Mouse (Mus musculus): ENCODE results near the gene Sept9. TPM values are rescaled to one million over a fixed set of nuclear protein-coding genes. Genes with fewer than 3 reads are reported as not detected.

Sept9 gene
- polyA plus RNA-seq, 1 experiment from 2014 or later, result 96.5 TPM

- Histone ChIP-seq H3K27ac (peak overlapping the region; percentile 21; the same call in 1 of the 2 replicates), H3K9ac (0 out of 2 replicates have a peak overlapping the region, but pooled peaks have one; percentile 3), H3K27me3 (ENCODE audit: control insufficient read depth, insufficient read depth, low read length) (no peaks in the 10 kb centered on the region), H3K9me3 (ENCODE audit: control insufficient read depth, low read length) (no peaks in the 10 kb centered on the region), H3K36me3 (replicated peaks; ENCODE audit: control insufficient read depth, insufficient read depth) (no peaks in the 10 kb centered on the region), H3K4me3 (replicated peaks; ENCODE audit: low read length) (no peak overlapping the region), H3K4me2 (replicated peaks) (no peak overlapping the region), H3K4me1 (replicated peaks; ENCODE audit: control insufficient read depth, insufficient read depth, low read length) (peaks cover 21% of the 10 kb centered on the region)
- 55% methylated on average over 14 of the region's 14 CpGs for WGBS
- ATAC-seq (ENCODE audit: low FRiP score), result peak; percentile 51; the same call in 1 of the 2 replicates
- no peak for DNase-seq (ENCODE audit: low spot score)
These were observed 97.2 kb downstream of the Sept9 start for GRCm38 (mm10) chr11:117296500-117297189.

DNA sequence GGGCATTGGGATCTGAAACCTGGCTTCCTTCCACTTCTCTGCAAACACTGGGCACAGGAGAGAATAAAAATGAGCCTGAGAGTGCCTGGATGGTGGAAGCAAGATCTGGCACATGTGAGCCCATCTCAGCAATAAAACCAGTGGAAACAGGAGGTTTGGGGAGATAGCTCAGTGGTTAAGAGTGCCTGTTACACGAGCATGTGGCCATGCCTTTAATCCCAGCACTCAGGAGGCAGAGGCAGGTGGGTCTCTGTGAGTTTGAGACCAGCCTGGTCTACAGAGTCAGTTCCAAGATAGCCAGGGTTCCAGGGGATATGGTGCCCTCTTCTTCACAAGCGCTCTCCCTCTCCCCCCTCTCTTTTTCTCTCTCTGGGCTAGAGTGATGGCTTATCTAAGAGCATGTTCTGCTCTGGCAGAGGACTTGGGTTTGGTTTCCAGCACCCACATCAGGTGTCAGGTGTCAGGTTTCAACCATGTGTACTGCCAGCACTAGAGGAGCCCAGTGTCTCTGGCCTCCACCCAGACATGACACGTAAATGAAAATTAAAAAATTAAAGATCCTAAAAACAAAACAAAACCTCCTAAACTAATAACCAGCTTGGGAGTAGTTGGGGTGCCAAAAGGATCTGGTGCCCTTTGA, 97.8 kb downstream of the Sept9 start:
- Histone ChIP-seq H3K27me3 (ENCODE audit: control insufficient read depth, insufficient read depth, low read length) (no peaks in the 10 kb centered on the region), H3K9ac (no peak overlapping the region), H3K4me1 (replicated peaks; ENCODE audit: control insufficient read depth, insufficient read depth, low read length) (peaks cover 21% of the 10 kb centered on the region), H3K9me3 (ENCODE audit: control insufficient read depth, low read length) (no peaks in the 10 kb centered on the region), H3K36me3 (replicated peaks; ENCODE audit: control insufficient read depth, insufficient read depth) (no peaks in the 10 kb centered on the region), H3K4me2 (replicated peaks) (no peak overlapping the region), H3K4me3 (replicated peaks; ENCODE audit: low read length) (no peak overlapping the region), H3K27ac (no peak overlapping the region)
- ATAC-seq (ENCODE audit: low FRiP score), result no peak
- WGBS, result 93% methylated on average over 3 of the region's 3 CpGs
- no peak for DNase-seq (ENCODE audit: low spot score)

- Histone ChIP-seq H3K9me3 (ENCODE audit: control insufficient read depth, low read length) (no peaks in the 10 kb centered on the region), H3K27ac (no peak overlapping the region), H3K36me3 (replicated peaks; ENCODE audit: control insufficient read depth, insufficient read depth) (no peaks in the 10 kb centered on the region), H3K4me1 (replicated peaks; ENCODE audit: control insufficient read depth, insufficient read depth, low read length) (peaks cover 17% of the 10 kb centered on the region), H3K4me2 (replicated peaks) (no peak overlapping the region), H3K27me3 (ENCODE audit: control insufficient read depth, insufficient read depth, low read length) (no peaks in the 10 kb centered on the region), H3K4me3 (replicated peaks; ENCODE audit: low read length) (no peak overlapping the region), H3K9ac (no peak overlapping the region)
- ATAC-seq (ENCODE audit: low FRiP score) (no peak), DNase-seq (ENCODE audit: low spot score) (no peak)
- WGBS, result 98% methylated on average over 6 of the region's 6 CpGs
These were observed 100.3 kb downstream of the Sept9 start for GRCm38 (mm10) chr11:117299741-117300140.

GRCm38 (mm10) chr11:117300809-117301208, 101.3 kb downstream of the Sept9 start:
- no peaks in the 10 kb centered on the region for H3K36me3 ChIP-seq (replicated peaks; ENCODE audit: control insufficient read depth, insufficient read depth)
- no peak overlapping the region for H3K9ac ChIP-seq
- H3K27ac ChIP-seq, result no peak overlapping the region
- H3K27me3 ChIP-seq (ENCODE audit: control insufficient read depth, insufficient read depth, low read length), result no peaks in the 10 kb centered on the region
- ATAC-seq (ENCODE audit: low FRiP score) (no peak), DNase-seq (ENCODE audit: low spot score) (no peak)
- H3K4me1 ChIP-seq (replicated peaks; ENCODE audit: control insufficient read depth, insufficient read depth, low read length), result peaks cover 8% of the 10 kb centered on the region; the same call in 1 of the 2 replicates
- WGBS, result 90% methylated on average over 4 of the region's 4 CpGs
- H3K4me2 ChIP-seq (replicated peaks), result no peak overlapping the region
- H3K4me3 ChIP-seq (replicated peaks; ENCODE audit: low read length), result no peak overlapping the region
- H3K9me3 ChIP-seq (ENCODE audit: control insufficient read depth, low read length), result no peaks in the 10 kb centered on the region

DNA sequence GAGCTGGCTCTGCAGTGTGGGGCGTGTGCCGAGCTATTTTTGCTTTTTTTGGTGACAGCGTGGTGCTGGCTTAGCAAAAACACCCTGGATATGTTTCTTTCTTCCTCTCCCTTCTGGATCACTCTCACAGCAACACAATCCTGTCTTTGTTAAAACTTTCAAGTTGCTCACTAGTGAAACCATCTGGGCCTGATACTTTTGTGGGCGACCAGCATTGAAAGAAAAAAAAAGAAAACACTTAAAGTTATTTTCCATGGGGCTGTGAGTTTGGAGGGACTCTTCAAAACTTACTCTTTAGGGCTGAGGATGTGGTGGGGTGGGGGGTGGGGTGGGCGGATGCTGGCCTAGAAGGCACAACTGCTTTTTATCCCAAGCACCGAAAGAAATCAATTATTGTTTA, 102.3 kb downstream of the Sept9 start:
- H3K4me1 ChIP-seq (replicated peaks; ENCODE audit: control insufficient read depth, insufficient read depth, low read length), result no peaks in the 10 kb centered on the region
- no peaks in the 10 kb centered on the region for H3K9me3 ChIP-seq (ENCODE audit: control insufficient read depth, low read length)
- no peak overlapping the region for H3K9ac ChIP-seq
- 72% methylated on average over 6 of the region's 6 CpGs for WGBS
- DNase-seq (ENCODE audit: low spot score) (no peak), ATAC-seq (ENCODE audit: low FRiP score) (no peak)
- no peak overlapping the region for H3K27ac ChIP-seq
- H3K4me3 ChIP-seq (replicated peaks; ENCODE audit: low read length), result no peak overlapping the region
- no peak overlapping the region for H3K4me2 ChIP-seq (replicated peaks)
- H3K36me3 ChIP-seq (replicated peaks; ENCODE audit: control insufficient read depth, insufficient read depth), result no peaks in the 10 kb centered on the region
- H3K27me3 ChIP-seq (ENCODE audit: control insufficient read depth, insufficient read depth, low read length), result no peaks in the 10 kb centered on the region

DNA sequence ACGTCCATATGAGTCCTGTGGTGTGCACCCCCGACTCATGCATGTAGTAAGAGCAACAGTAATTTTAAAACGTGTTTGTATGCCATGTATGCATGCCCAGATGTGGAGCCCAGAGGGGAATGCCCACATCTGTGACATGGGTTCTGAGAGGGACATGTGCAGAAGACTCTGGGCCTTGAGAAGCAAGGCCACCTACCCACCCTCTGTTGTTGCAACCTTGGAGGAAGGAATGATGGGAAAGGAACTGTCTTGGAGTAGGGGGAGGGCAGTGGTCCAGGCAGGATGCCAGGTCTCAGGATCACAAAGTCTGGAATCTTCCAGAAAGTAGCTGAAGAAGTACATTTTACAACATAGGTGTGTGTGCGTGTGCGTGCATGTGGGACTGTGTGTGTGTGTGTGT, 102.9 kb downstream of the Sept9 start:
- Histone ChIP-seq H3K4me3 (replicated peaks; ENCODE audit: low read length) (no peak overlapping the region), H3K4me1 (replicated peaks; ENCODE audit: control insufficient read depth, insufficient read depth, low read length) (0 out of 2 replicates have a peak, but pooled peaks cover under 1% of the 10 kb centered on the region), H3K4me2 (replicated peaks) (no peak overlapping the region), H3K27me3 (ENCODE audit: control insufficient read depth, insufficient read depth, low read length) (no peaks in the 10 kb centered on the region), H3K27ac (no peak overlapping the region), H3K36me3 (replicated peaks; ENCODE audit: control insufficient read depth, insufficient read depth) (no peaks in the 10 kb centered on the region), H3K9ac (no peak overlapping the region), H3K9me3 (ENCODE audit: control insufficient read depth, low read length) (no peaks in the 10 kb centered on the region)
- no peak for DNase-seq (ENCODE audit: low spot score)
- 92% methylated on average over 5 of the region's 5 CpGs for WGBS
- ATAC-seq (ENCODE audit: low FRiP score), result no peak

GRCm38 (mm10) chr11:117305509-117306188, 106.2 kb downstream of the Sept9 start:
- Histone ChIP-seq H3K36me3 (replicated peaks; ENCODE audit: control insufficient read depth, insufficient read depth) (no peaks in the 10 kb centered on the region), H3K9me3 (ENCODE audit: control insufficient read depth, low read length) (no peaks in the 10 kb centered on the region), H3K4me3 (replicated peaks; ENCODE audit: low read length) (no peak overlapping the region), H3K27me3 (ENCODE audit: control insufficient read depth, insufficient read depth, low read length) (no peaks in the 10 kb centered on the region), H3K9ac (no peak overlapping the region), H3K4me1 (replicated peaks; ENCODE audit: control insufficient read depth, insufficient read depth, low read length) (peaks cover 23% of the 10 kb centered on the region), H3K4me2 (replicated peaks) (no peak overlapping the region), H3K27ac (no peak overlapping the region)
- no peak for ATAC-seq (ENCODE audit: low FRiP score)
- no peak for DNase-seq (ENCODE audit: low spot score)
- 86% methylated on average over 7 of the region's 7 CpGs for WGBS

GRCm38 (mm10) chr11:117306311-117307088, 107.0 kb downstream of the Sept9 start:
- no peak for DNase-seq (ENCODE audit: low spot score)
- H3K36me3 ChIP-seq (replicated peaks; ENCODE audit: control insufficient read depth, insufficient read depth), result no peaks in the 10 kb centered on the region
- H3K4me1 ChIP-seq (replicated peaks; ENCODE audit: control insufficient read depth, insufficient read depth, low read length), result peaks cover 28% of the 10 kb centered on the region
- H3K4me2 ChIP-seq (replicated peaks), result no peak overlapping the region
- H3K27me3 ChIP-seq (ENCODE audit: control insufficient read depth, insufficient read depth, low read length), result no peaks in the 10 kb centered on the region
- no peaks in the 10 kb centered on the region for H3K9me3 ChIP-seq (ENCODE audit: control insufficient read depth, low read length)
- H3K9ac ChIP-seq, result no peak overlapping the region
- no peak for ATAC-seq (ENCODE audit: low FRiP score)
- WGBS, result 82% methylated on average over 14 of the region's 14 CpGs
- no peak overlapping the region for H3K27ac ChIP-seq
- no peak overlapping the region for H3K4me3 ChIP-seq (replicated peaks; ENCODE audit: low read length)

Measured in hindbrain, embryonic 14.5 days (tissue).